Mouse (Mus musculus): ENCODE measurements around the gene Ccdc47. TPM values are rescaled to one million over a fixed set of nuclear protein-coding genes. Genes with fewer than 3 reads are reported as not detected.

The Ccdc47 gene
- total RNA-seq, 2 experiments from 2014 or later, result 77.3 to 85.3 TPM

Other genes with a start within 250 kb of the Ccdc47 start
- gene Ace, start 248.4 kb downstream of the Ccdc47 start, total RNA-seq (2021), result 10 to 100 TPM in 1 of 2 experiments, 1 to 10 TPM in 1; 7.5 to 10.6 TPM
- gene Ace3, start 221.7 kb downstream of the Ccdc47 start, total RNA-seq (2021), result not detected
- gene Kcnh6, start 208.2 kb downstream of the Ccdc47 start, total RNA-seq (2021), result 1 to 10 TPM; 1.6 to 1.9 TPM
- 100 to 1,000 TPM; 228 to 235 TPM for gene Dcaf7, start 179.5 kb downstream of the Ccdc47 start, total RNA-seq (2021)
- gene Taco1, start 150.3 kb downstream of the Ccdc47 start, total RNA-seq (2021), result 10 to 100 TPM; 14.0 TPM
- 10 to 100 TPM; 23.0 to 23.6 TPM for gene Map3k3, start 131.7 kb downstream of the Ccdc47 start, total RNA-seq (2021)
- 1 to 10 TPM in 1 of 2 experiments, not detected in 1; 1.5 TPM for gene Gm10840, start 55.5 kb downstream of the Ccdc47 start, total RNA-seq (2021)
- 10 to 100 TPM; 79.4 to 89.1 TPM for gene Limd2, start 55.5 kb downstream of the Ccdc47 start, total RNA-seq (2021)
- gene Strada, start 14.2 kb downstream of the Ccdc47 start, total RNA-seq (2021), result 10 to 100 TPM; 27.5 to 28.2 TPM
- 10 to 100 TPM; 67.9 to 72.7 TPM for gene Ddx42, start 582 bp upstream of the Ccdc47 start, total RNA-seq (2021)
- gene Ftsj3, start 39.7 kb upstream of the Ccdc47 start, total RNA-seq (2021), result 10 to 100 TPM; 31.0 to 32.8 TPM
- 100 to 1,000 TPM; 127 to 134 TPM for gene Psmc5, start 39.8 kb upstream of the Ccdc47 start, total RNA-seq (2021)
- 10 to 100 TPM; 13.8 to 14.1 TPM for gene Smarcd2, start 56.6 kb upstream of the Ccdc47 start, total RNA-seq (2021)
- under 1 TPM; 0.21 to 0.22 TPM for gene Tcam1, start 60.3 kb upstream of the Ccdc47 start, total RNA-seq (2021)
- gene Gh, start 85.5 kb upstream of the Ccdc47 start, total RNA-seq (2021), result not detected
- under 1 TPM; 0.58 to 0.79 TPM for gene Cd79b, start 98.4 kb upstream of the Ccdc47 start, total RNA-seq (2021)
- gene Scn4a, start 136.9 kb upstream of the Ccdc47 start, total RNA-seq (2021), result under 1 TPM; 0.09 to 0.34 TPM
- gene Prr29, start 149.1 kb upstream of the Ccdc47 start, total RNA-seq (2021), result not detected
- 1 to 10 TPM; 4.8 to 5.6 TPM for gene Icam2, start 171.7 kb upstream of the Ccdc47 start, total RNA-seq (2021)

All from left cerebral cortex, postnatal 10 days (tissue).